Mouse (Mus musculus): ENCODE data around the gene Phf13.

DNA sequence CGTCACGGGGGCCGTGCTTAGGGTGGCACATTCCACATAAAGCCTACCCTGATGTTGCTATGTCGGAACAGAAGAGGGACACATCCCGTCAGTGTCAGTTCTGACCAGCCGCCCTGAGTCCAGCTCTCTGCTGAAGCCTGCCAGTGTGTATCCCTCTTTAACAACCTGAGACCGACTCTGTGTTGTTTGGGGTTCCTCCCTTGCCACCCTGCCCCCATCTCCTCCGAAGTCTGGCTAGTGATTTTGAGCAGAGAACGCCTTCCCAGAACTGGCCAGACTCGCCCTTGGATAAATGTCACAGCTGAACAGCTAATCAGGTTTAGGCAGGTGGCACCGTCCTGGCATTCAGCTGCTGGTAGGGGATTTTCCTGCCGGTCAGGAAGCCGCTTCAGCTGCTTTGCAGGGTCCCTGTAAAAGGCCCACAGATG is 14.7 kb upstream of the Phf13 start:
- TF ChIP-seq CTCF (IDR thresholded peaks at IDR 0.05; ENCODE audit: borderline replicate concordance, extremely low read depth, insufficient read depth, insufficient read length) (no peak), POLR2A (IDR thresholded peaks at IDR 0.05; ENCODE audit: borderline replicate concordance, extremely low read depth, insufficient read depth, insufficient read length, poor library complexity, severe bottlenecking) (no peak)
